Mouse (Mus musculus) fibroblast of lung, adult 2 months (primary cell): ENCODE measurements around the gene Sh3pxd2a.
A peak's percentile ranks its signal among the peaks of the same experiment; 100 is the strongest.

Source experiments
- DNase-seq: peaks from one replicate; pipeline ENCODE4 v3.0.0-alpha.2; 2011; ENCODE audit warnings: low read depth

Gene Sh3pxd2a

DNA sequence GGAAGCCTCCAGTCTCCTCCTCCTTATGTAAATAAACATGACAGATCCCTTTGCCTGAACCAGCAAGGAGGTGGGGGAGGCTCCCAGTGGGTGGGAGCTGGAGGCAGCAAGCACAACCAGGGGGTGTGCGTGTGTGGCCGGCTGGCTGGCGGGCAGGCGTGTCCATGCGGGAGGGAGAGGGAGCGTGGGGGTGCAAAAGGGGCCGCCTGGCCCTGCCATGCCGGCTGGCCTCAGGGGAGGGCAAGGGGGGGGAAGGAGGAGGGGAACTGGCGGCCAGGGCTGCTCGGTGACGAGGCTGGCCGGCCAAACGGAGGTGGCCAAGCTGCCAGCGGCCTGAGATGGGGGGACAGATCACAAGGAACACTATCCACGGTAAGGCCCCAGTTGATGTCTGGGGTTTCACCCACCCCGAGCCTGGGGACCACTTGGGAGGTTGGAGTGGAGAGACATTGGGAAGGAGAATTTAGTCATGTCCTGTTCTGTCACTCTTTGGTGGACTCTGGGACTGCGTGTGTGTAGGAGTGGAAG is 235.4 kb downstream of the Sh3pxd2a start:
- no peak for DNase-seq

GRCm38 (mm10) chr19:47225791-47226190 is 238.4 kb downstream of the Sh3pxd2a start:
- DNase-seq: no peak

- DNase-seq: no peak
Observed at GRCm38 (mm10) chr19:47224743-47225142, 239.5 kb downstream of the Sh3pxd2a start.

DNA sequence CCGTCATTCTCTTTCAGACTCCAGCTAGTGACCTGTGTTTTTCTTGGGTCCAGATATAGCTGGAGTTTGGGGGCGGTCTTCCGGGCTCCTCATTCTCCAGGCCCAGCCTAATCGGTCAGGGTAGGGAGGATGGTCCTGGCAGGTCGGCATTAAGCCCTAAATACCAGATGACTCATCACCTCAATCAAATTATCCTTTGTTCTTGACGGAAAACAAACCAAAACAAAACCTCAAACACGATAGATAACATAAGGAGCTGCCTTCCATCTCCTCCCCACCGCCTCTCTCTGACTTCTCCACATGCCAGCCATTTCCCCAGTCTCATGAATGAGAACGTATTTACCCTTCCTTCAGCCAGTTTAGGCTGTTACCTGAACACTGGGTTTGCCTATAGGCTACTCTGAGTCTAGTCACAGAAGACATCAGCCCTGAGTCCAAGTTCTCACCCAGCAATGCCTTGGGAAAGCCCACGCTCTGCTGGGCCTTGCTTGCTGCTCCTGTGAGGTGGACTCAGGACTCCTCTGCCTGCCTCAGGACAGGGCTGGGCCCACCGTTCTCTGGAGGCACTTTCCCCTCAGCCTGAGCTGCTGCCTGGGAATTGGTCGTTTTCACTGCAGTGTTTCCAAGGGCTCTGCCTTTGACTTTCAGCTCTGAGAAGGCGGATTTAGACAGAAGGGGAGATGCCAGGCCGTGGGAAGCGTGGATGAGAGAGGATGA is 241.2 kb downstream of the Sh3pxd2a start:
- no peak for DNase-seq

- no peak for DNase-seq
Observed at GRCm38 (mm10) chr19:47222154-47222840, 241.9 kb downstream of the Sh3pxd2a start.

- no peak for DNase-seq
Observed at GRCm38 (mm10) chr19:47221500-47222153, 242.6 kb downstream of the Sh3pxd2a start.

- DNase-seq: no peak
Observed at GRCm38 (mm10) chr19:47221006-47221405, 243.2 kb downstream of the Sh3pxd2a start.

GRCm38 (mm10) chr19:47220232-47220631 is 244.0 kb downstream of the Sh3pxd2a start:
- DNase-seq: no peak

GRCm38 (mm10) chr19:47219622-47220021 is 244.6 kb downstream of the Sh3pxd2a start:
- peak; percentile 69 for DNase-seq

- DNase-seq: no peak
Observed at GRCm38 (mm10) chr19:47216766-47217165, 247.4 kb downstream of the Sh3pxd2a start.

DNA sequence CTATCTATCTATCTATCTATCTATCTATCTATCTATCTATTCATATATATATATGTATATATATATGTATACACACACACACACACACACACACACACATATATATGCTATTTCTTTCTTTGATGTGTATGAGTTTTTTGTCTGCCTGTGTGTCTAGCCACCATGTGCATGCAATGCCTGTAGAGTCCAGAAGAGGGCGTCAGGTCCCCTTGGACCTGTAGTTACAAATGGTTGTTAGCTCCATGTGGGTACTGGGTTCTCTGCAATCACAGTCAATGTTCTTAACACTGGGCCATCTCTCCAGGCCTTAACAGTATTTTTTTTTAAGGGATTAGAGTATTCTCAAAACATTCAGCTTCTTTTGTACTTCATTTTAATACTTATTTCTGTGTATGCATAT is 250.7 kb downstream of the Sh3pxd2a start:
- DNase-seq: no peak

- DNase-seq: no peak
Observed at GRCm38 (mm10) chr19:47212401-47212800, 251.8 kb downstream of the Sh3pxd2a start.

GRCm38 (mm10) chr19:47211609-47212312 is 252.4 kb downstream of the Sh3pxd2a start:
- no peak for DNase-seq

- DNase-seq: no peak
Observed at GRCm38 (mm10) chr19:47210432-47210831, 253.8 kb downstream of the Sh3pxd2a start.
